Mouse (Mus musculus) hematopoietic stem cell, adult 5-6 weeks (primary cell): ENCODE measurements around the gene Dusp28. TPM values are rescaled to one million over a fixed set of nuclear protein-coding genes. Genes with fewer than 3 reads are reported as not detected.
A peak's percentile ranks its signal among the peaks of the same experiment; 100 is the strongest.

Experiments used
- ATAC-seq, 2 experiments: fragments of 125-278 bp in 1 of 2; replicated peaks in 1 of 2; 2 replicates each; pipeline ENCODE4 v1.8.0; 2016 to 2017; ENCODE audit warnings: inconsistent platforms in 2 of 2, mild to moderate bottlenecking in 2 of 2, moderate number of reproducible peaks in 2 of 2, low read depth in 1 of 2, moderate TSS enrichment in 1 of 2; ENCODE audit not compliant: low FRiP score in 2 of 2, poor library complexity in 2 of 2, severe bottlenecking in 2 of 2, insufficient read depth in 1 of 2, low TSS enrichment in 1 of 2
- total RNA-seq: library from RNA; stranded (forward); fragments of 172-1452, 232-1000 nt; gene quantifications from 2 replicates; pipeline ENCODE4 v1.2.3, GENCODE M21; 2017

The Dusp28 gene
- total RNA-seq: 4.4 and 6.1 TPM in 2 replicates

GRCm38 (mm10) chr1:92906779-92907631 is at the start of gene Dusp28:
Gene Dusp28, plus strand, starts transcription at chr1:92906981.
- ATAC-seq: peak; percentile 65 to 71

DNA sequence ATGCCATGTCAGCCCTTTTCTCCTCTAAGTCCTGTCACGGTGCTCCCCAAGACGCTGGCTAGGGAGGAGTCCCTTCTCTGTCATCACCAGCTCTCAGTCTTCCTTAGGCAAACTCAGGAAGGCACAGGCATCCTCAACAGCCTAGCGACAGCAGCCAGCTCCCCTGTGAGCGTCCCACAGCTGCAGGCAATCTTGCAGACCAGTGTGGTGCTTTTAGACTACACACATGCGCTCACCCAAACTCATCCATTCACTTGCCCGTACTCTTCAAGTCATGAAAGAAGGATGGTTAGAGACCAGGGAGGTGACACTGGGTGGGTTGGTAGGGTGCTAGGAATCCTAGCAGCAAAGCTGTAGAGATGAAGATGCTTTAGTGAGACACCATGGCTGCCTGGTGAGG is 45.3 kb upstream of the Dusp28 start:
- ATAC-seq: no peak

DNA sequence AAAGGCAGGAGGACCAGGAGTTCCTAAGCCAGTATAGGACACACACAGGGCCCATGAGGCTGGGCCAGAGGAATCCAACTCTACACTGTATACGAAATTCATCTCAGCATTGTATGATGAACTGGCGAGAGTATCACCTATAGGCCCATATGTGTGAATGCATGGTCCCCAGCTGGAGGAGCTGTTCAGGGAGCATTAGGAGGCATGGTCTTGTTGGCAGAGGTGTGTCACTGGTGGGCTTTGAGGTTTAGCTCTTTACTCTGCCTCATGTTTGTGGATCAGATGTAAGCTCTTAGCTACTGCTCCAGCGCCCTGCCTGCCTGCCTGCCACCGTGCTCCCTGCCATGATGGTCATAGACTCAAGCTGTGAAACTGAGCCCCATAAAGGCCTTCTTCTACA is 43.5 kb upstream of the Dusp28 start:
- no peak for ATAC-seq

DNA sequence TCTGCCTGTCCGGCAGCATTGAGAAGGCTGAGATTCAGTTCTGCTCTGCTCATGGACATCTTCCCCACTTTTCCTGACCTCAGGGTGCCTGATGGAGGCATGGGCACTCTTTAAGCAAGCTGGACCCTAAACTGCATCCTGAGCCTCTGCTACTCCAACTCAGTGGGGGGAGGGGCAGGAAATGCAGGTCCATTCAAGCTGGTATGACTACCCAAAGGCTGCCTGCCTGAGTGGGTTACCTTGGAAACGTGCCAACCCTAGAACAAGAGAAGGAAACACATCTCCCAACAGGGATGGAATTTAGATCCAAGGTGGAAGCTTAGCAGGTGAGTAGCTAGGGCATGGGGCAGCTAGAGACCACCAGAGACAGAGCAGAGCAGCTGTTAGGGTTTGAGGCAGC is 40.6 kb upstream of the Dusp28 start:
- ATAC-seq: no peak

DNA sequence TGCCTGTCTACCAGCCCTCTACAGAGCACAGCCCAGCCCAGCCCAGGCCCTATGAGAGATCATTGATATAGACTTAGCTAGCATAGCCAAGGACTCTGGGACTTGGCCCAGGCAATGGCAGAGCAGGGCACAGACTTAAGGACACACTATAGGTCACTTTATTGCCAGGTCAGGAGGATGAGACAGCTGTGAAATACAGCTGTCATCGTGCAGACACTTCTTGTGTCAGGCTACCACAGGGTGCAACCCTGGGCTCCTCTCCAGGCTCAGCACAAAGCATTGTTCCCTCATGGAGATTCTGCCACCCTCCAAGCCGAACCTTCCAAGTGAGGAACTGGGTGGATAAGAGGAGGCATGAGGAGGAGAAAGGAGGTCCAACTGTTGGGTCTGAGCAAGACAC is 36.8 kb upstream of the Dusp28 start:
- ATAC-seq: no peak

- no peak for ATAC-seq
These were observed 34.1 kb upstream of the Dusp28 start for GRCm38 (mm10) chr1:92872666-92873065.

DNA sequence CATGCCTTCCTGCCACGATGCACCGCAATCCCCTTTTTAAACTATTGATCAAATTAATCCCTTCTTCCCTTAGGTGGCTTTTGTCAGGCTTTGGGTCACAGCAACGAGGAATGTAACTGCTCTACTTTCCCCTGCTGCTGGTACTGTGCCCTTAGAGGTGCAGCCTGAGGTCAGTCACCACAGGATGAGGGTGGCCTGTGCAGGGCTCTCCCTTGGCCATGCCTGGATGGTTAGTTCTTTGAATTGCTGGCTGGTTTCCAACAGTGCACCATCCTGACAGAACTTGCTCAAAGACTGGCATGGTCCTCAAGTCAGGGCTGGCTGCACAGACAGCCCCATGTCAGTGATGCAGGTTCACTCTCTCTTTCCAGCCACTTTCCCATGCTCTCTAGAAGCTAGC is 32.8 kb upstream of the Dusp28 start:
- no peak for ATAC-seq

DNA sequence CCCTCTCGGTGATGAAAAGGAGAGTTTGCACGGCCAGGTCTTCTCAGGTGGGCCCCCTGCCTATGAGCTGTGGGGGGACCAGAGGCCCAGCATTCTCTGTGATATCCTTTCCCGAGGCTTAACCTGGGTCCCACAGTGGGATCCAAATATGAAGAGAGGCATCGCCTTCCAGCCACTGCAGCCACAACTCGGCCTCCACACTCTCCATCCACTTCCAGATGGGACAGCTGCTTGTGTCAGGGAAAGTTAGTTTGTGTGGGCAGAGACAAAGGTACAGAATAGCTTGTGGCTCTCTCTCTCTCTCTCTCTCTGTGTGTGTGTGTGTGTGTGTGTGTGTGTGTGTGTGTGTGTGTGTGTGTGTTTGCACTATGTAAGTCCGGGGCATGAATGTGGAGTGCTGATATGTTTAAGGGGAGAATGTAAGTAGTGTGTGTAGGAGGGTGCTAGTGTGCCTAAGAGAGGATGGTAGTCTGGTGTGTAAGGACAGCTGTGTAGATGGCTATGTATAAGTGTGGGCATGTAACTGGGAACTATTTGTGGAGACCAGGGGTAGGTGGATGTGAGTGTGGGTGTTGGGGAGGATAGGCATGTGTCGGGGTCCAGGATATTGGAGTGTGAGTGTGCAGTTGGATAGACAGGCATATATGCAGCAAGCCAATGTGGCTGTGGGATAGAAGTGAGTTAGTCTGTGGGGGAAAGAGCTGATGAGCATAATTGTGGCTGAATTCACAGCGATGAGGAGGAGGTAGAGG is 31.2 kb upstream of the Dusp28 start:
- ATAC-seq: no peak

DNA sequence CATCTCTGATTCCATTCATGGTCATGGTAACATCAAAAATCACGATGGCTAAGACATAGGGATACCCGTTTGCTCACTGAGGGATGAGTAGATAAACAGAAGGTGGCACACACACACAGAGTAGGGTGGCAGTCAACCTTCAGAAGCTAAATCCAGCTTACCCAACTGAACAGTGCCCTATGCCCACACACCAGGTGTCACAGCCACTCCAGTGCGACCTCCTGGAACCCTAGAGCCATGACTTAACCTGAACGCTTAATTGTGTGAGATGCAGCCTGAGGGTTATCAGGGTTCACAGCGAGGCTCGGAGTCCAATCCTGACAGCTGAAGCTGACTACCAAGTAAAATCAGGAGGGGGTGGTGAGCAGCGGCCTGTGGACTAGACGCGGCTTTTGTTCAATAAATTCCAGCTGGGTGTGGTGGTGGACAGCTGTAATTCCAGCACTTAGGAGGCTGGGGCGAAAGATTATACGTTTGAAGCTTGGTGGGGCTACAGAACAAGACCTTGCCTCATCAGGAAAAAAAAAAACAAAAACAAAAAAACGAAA is 29.3 kb upstream of the Dusp28 start:
- no peak for ATAC-seq

- ATAC-seq: no peak
These were observed 28.6 kb upstream of the Dusp28 start for GRCm38 (mm10) chr1:92878066-92878741.

DNA sequence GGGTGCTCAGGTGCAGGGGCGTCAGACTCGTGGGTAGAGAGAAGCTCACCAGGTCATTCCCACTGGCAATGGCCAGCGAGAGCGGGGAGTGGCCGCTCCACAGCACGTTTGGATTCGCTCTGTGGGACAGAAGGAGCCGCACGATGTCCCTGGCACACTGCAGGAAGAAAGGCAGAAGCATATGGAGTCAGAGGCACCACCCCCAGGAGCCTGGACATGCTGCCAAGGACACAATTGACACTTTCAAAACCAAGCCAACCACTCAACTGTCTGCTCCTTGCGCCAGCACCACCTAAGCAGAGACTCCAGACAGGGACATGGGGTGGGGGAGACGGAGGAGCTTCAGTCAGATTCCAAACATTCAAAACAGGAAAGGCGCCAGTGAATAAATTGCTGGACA is 27.5 kb upstream of the Dusp28 start:
- ATAC-seq: no peak

DNA sequence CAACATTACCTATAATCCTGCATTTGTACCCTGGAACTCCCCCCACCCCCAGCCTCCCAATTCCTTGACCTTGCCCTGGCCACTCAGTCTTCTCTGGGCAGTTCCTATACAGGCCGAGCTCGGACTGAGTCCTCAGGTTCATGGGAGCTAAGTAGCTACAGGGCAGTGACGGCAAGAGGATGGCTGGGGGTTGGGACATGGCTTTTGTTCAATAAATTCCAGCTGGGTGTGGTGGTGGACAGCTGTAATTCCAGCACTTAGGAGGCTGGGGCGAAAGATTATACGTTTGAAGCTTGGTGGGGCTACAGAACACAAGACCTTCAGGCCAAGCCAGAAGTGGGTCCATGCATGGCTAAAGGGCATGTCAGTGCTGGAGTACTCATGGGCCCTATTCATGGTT is 26.7 kb upstream of the Dusp28 start:
- no peak for ATAC-seq

DNA sequence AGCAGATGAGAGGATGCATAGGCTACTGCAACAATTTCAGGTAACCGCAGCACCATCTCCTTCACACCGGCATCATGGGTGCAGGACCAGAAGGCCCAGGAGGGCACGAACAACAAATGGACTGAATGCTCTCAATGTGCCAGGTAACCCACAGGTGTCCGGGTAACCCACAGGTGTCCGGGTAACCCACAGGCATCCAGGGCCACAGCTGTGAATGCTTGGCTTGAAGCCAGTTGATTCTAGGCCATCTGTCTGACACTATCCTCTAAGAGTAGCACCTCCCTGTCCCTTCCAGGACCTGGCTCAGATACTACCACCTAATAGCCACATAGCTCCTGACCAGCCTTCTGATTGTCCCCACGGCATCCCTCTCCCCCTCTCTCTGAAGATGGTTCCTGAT is 24.8 kb upstream of the Dusp28 start:
- no peak for ATAC-seq

DNA sequence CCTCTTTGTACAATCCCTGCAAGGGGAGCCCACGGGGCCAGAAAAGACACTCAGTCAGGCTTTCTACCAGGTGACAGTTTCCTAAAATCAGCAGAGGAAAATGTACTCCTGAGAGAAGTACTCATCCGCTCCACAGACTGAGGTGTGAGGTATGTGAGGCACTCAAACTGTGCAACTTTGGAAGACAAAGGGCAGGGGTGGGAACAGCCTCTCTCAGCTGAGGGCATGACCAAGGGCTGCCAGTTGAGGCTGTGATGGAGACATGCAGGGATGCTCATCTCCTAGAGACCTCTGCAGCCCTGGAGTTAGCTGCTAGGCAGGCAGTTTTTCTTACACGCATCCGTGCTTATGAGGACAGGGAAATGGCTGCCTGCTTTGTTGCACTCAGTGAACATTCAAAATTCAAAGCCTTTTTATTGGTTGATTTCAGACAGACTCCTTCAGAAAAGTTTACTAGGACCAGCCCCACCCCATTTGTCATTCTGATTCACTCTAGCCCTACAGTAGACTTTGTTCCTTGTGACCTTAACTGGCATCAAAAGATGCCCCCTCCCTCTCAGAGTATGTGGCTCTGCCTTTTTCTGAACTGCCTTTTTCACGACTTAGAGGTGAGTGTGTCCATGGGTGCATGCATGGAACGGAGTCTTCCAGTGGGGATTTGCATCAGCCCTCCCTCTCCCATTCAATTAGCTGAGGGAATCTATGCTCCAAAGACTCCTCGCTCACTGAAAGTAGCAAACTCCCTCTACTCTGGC is 17.7 kb upstream of the Dusp28 start:
- no peak for ATAC-seq

GRCm38 (mm10) chr1:92892791-92893190 is 14.0 kb upstream of the Dusp28 start:
- no peak for ATAC-seq

GRCm38 (mm10) chr1:92893896-92894295 is 12.9 kb upstream of the Dusp28 start:
- ATAC-seq: no peak

DNA sequence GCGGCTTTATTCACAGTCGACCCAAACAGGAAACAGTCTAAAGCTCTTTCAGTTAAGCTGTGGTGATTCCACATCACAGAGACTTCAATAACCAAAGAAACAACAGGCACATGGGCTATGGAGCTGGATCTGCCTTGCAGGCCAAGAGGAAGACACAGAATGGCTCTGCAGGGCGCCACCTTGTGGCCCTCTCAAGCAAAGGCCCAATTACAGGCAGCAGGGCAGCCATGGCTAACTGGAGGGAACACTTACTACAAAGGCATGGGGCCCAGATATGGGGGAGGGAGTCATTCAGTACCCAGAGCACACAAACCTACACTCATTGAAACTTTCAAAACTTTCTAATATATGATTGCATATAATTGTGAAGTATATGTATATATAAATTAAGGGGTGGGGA is 11.7 kb upstream of the Dusp28 start:
- peak; percentile 92 for ATAC-seq
